Comparison of ENCODE assay signal across 10 mouse cellular contexts in the genomic region with DNA sequence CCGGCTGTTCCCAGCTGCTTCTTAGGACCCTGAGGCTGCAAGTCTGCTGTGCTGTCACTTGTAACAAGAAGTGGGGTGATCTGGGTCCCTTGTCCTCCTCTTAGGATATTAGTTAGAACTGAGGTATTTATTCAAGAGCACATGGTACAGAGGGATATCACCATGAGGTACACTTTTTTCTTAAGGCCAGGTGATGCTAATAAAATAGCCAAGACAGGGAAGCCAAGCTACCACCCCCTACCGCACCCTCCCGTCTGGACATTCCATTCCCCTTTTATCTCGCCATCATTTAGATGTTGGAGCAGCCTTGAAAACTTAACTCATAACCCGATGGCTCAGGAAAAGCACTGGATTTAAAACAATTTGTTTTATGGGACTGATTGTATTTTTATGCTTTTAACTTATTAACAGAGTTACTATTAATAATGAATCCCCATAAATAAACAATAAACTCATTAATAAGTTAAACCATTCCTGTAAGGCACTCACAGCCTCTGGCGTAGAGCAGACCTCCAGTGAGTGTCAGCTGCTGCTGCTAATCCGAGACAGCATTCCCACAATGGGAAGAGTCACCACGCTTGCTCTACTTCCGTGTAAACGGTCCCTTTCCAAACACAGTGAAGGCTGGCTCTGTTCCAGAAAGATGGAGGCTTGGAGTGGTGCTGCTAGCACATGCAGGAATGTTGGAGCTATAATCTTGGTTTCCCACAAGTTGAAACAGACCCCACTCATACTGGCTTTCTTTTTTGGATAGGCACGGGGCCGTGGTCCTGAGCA.
DNase-seq lines count a peak whose midpoint lies in the region; ATAC-seq and TF ChIP-seq lines count a peak whose summit lies in the region.
"Had no signal": no experiment of that assay in that cellular context is flagged by ENCODE, and none has a peak within 500 bp of the region (broad histone marks: within the 10 kb centered on the region; RNA-seq: fewer than 3 reads in every experiment).

No protein-coding gene starts in this region.

- peak overlapping the region; percentile 6; the same call in 1 of the 2 replicates for H3K4me2 ChIP-seq in heart, embryonic 16.5 days (ENCODE audit: low read depth, low read length)
- no peak overlapping the region for H3K4me2 ChIP-seq in neural tube, embryonic 13.5 days
- no peak overlapping the region for H3K4me2 ChIP-seq in lung, postnatal 0 days (replicated peaks; ENCODE audit: low read depth, low read length)
- H3K4me2 ChIP-seq: neural tube, embryonic 12.5 days had no signal

- TF ChIP-seq CTCF in lung, postnatal 0 days (IDR thresholded peaks at IDR 0.05): no peak

- no peaks in the 10 kb centered on the region for H3K9me3 ChIP-seq in heart, embryonic 16.5 days (replicated peaks; ENCODE audit: control insufficient read depth, low read length)
- H3K9me3 ChIP-seq in neural tube, embryonic 13.5 days: no peaks in the 10 kb centered on the region
- H3K9me3 ChIP-seq in lung, postnatal 0 days (ENCODE audit: low read length): no peaks in the 10 kb centered on the region
- H3K9me3 ChIP-seq: neural tube, embryonic 12.5 days had no signal

- peaks cover 31% of the 10 kb centered on the region for H3K4me1 ChIP-seq in heart, embryonic 16.5 days (ENCODE audit: control insufficient read depth, insufficient read depth, low read length)
- no peaks in the 10 kb centered on the region; the same call in 1 of the 2 replicates for H3K4me1 ChIP-seq in neural tube, embryonic 13.5 days (replicated peaks)
- H3K4me1 ChIP-seq in lung, postnatal 0 days (ENCODE audit: insufficient read depth, low read depth, low read length): peaks cover 10% of the 10 kb centered on the region

- TF ChIP-seq EP300 in lung, postnatal 0 days (IDR thresholded peaks at IDR 0.05): peak; percentile 45; the same call in 1 of the 2 replicates

- peaks cover 13% of the 10 kb centered on the region; the same call in 1 of the 2 replicates for H3K36me3 ChIP-seq in heart, embryonic 16.5 days (ENCODE audit: control insufficient read depth, insufficient read depth)
- no peaks in the 10 kb centered on the region for H3K36me3 ChIP-seq in neural tube, embryonic 13.5 days
- peaks cover 4% of the 10 kb centered on the region; the same call in 1 of the 2 replicates for H3K36me3 ChIP-seq in lung, postnatal 0 days (ENCODE audit: insufficient read depth, low read length)
- H3K36me3 ChIP-seq: neural tube, embryonic 12.5 days had no signal

- no peak overlapping the region for H3K9ac ChIP-seq in heart, embryonic 16.5 days (ENCODE audit: low read length)
- H3K9ac ChIP-seq in neural tube, embryonic 13.5 days: no peak overlapping the region
- no peak overlapping the region for H3K9ac ChIP-seq in lung, postnatal 0 days (replicated peaks; ENCODE audit: low read depth)
- H3K9ac ChIP-seq: neural tube, embryonic 12.5 days had no signal

- whole genome bisulfite sequencing in heart, embryonic 16.5 days: 33% methylated on average over 12 of the region's 12 CpGs
- 68% methylated on average over 12 of the region's 12 CpGs for WGBS in neural tube, embryonic 13.5 days
- WGBS in lung, postnatal 0 days: 34% methylated on average over 12 of the region's 12 CpGs

- no peak for DNase-seq in heart, adult 8-10 months (ENCODE audit: low spot score)
- DNase-seq in neural tube, embryonic 10.5 days (ENCODE audit: extremely low spot score, low spot score): no peak
- DNase-seq in lung, postnatal 0 days (ENCODE audit: low spot score): peak; percentile 48
- no peak for DNase-seq in layer of hippocampus, adult 9-11 months
- DNase-seq: layer of hippocampus, postnatal 36 days had no signal

- H3K27ac ChIP-seq in heart, embryonic 16.5 days (ENCODE audit: low read length): peak overlapping the region; percentile 56
- no peak overlapping the region for H3K27ac ChIP-seq in neural tube, embryonic 13.5 days (replicated peaks)
- H3K27ac ChIP-seq in lung, postnatal 0 days (ENCODE audit: low read length): peak overlapping the region; percentile 20; the same call in 1 of the 2 replicates
- H3K27ac ChIP-seq: neural tube, embryonic 12.5 days had no signal

- ATAC-seq in heart, embryonic 16.5 days (replicated peaks; ENCODE audit: extremely low read depth, insufficient read depth, low FRiP score): peak; percentile 64; the same call in 1 of the 2 replicates
- peak; percentile 62; the same call in 1 of the 2 replicates for ATAC-seq in neural tube, embryonic 13.5 days (ENCODE audit: low read depth)
- peak; percentile 53 for ATAC-seq in lung, postnatal 0 days
- ATAC-seq in erythroblast, adult 5-6 weeks (replicated peaks; ENCODE audit: low FRiP score, poor library complexity, severe bottlenecking): no peak

- no peak overlapping the region for H3K4me3 ChIP-seq in heart, embryonic 16.5 days (ENCODE audit: low read length)
- H3K4me3 ChIP-seq in neural tube, embryonic 13.5 days: no peak overlapping the region
- no peak overlapping the region for H3K4me3 ChIP-seq in lung, postnatal 0 days (ENCODE audit: low read depth, low read length)
- H3K4me3 ChIP-seq: erythroblast, embryonic 14.5 days; neural tube, embryonic 12.5 days had no signal

- H3K27me3 ChIP-seq in heart, embryonic 16.5 days (ENCODE audit: control insufficient read depth, insufficient read depth, low read length): no peaks in the 10 kb centered on the region
- no peaks in the 10 kb centered on the region for H3K27me3 ChIP-seq in neural tube, embryonic 13.5 days
- H3K27me3 ChIP-seq in lung, postnatal 0 days (replicated peaks; ENCODE audit: insufficient read depth, low read length): no peaks in the 10 kb centered on the region
- H3K27me3 ChIP-seq: neural tube, embryonic 12.5 days had no signal
